Mouse (Mus musculus): ENCODE results near the gene Pvr. TPM values are rescaled to one million over a fixed set of nuclear protein-coding genes. Genes with fewer than 3 reads are reported as not detected.

The Pvr gene
- polyA plus RNA-seq, 1 experiment from 2014 or later, result 10.3 TPM

DNA sequence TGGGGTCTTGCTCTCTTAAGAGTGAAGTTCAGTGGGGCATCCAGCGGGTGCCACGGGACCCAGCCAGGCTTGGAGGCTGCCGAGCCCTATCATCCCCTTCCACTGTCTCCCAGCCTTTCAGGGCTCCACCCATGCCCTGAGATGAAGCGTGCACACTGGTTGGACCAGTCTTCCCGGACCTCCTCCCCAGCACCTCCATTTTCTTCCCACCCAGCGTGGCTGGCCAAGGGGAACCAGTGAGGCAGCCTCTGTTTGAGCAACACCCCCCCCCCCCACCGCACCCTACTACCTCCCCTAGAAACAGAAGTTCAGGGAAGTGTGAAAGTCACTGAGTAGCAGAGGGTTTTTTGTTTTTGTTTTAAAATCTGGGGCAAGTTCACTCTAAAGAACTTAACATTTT, 33.1 kb downstream of the Pvr start, which contains the start of gene Ceacam19:
Ceacam19 (minus strand) TSS at position 117 of the 400 bp plus-strand sequence.
- H3K36me3 ChIP-seq (ENCODE audit: control insufficient read depth, insufficient read depth), result no peaks in the 10 kb centered on the region
- 78% methylated on average over 7 of the region's 7 CpGs for WGBS
- H3K9me3 ChIP-seq (ENCODE audit: control insufficient read depth, low read length), result no peaks in the 10 kb centered on the region
- H3K4me1 ChIP-seq (replicated peaks; ENCODE audit: control insufficient read depth, insufficient read depth, low read length), result no peaks in the 10 kb centered on the region
- H3K27me3 ChIP-seq (replicated peaks; ENCODE audit: control insufficient read depth, insufficient read depth, low read length), result no peaks in the 10 kb centered on the region
- H3K4me3 ChIP-seq (replicated peaks; ENCODE audit: low read length), result no peak within 1 kb of the TSS
- no peak within 1 kb of the TSS for H3K27ac ChIP-seq (ENCODE audit: low read length)
- no peak within 1 kb of the TSS for H3K4me2 ChIP-seq (ENCODE audit: low read length)
- no peak for ATAC-seq
- H3K9ac ChIP-seq (replicated peaks; ENCODE audit: low read depth, low read length), result no peak within 1 kb of the TSS

DNA sequence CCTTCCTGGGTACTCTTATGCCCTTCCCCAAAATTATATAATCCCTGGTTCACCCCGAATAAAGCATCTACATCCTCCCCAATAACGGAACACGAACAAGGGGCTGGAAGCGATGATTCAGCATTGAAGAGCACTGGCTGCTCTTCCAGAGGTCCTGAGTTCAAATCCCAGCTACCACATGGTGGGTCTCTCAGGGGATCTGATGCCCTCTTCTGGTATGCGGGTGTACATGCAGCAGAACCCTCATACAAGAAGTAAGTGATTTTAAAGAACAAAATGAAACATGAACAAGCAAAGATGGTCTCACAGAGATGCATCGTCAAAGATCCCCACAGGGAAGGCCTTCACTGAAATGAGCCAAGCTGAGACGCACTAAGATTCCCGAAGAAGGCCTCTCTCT, 40.2 kb downstream of the Pvr start:
- Histone ChIP-seq H3K27me3 (replicated peaks; ENCODE audit: control insufficient read depth, insufficient read depth, low read length) (no peaks in the 10 kb centered on the region), H3K9ac (replicated peaks; ENCODE audit: low read depth, low read length) (no peak overlapping the region), H3K4me2 (ENCODE audit: low read length) (no peak overlapping the region), H3K27ac (ENCODE audit: low read length) (no peak overlapping the region), H3K9me3 (ENCODE audit: control insufficient read depth, low read length) (no peaks in the 10 kb centered on the region), H3K36me3 (ENCODE audit: control insufficient read depth, insufficient read depth) (no peaks in the 10 kb centered on the region), H3K4me1 (replicated peaks; ENCODE audit: control insufficient read depth, insufficient read depth, low read length) (no peaks in the 10 kb centered on the region), H3K4me3 (replicated peaks; ENCODE audit: low read length) (no peak overlapping the region)
- WGBS, result 85% methylated on average over 8 of the region's 8 CpGs
- ATAC-seq, result no peak

GRCm38 (mm10) chr7:19876781-19877425, 44.1 kb downstream of the Pvr start:
- H3K9ac ChIP-seq (replicated peaks; ENCODE audit: low read depth, low read length), result no peak overlapping the region
- ATAC-seq, result peak; percentile 23; the same call in 1 of the 2 replicates
- no peak overlapping the region for H3K4me3 ChIP-seq (replicated peaks; ENCODE audit: low read length)
- 62% methylated on average over 14 of the region's 14 CpGs for WGBS
- H3K4me2 ChIP-seq (ENCODE audit: low read length), result no peak overlapping the region
- H3K27me3 ChIP-seq (replicated peaks; ENCODE audit: control insufficient read depth, insufficient read depth, low read length), result no peaks in the 10 kb centered on the region
- no peaks in the 10 kb centered on the region for H3K9me3 ChIP-seq (ENCODE audit: control insufficient read depth, low read length)
- H3K36me3 ChIP-seq (ENCODE audit: control insufficient read depth, insufficient read depth), result no peaks in the 10 kb centered on the region
- H3K27ac ChIP-seq (ENCODE audit: low read length), result no peak overlapping the region
- no peaks in the 10 kb centered on the region for H3K4me1 ChIP-seq (replicated peaks; ENCODE audit: control insufficient read depth, insufficient read depth, low read length)

- Histone ChIP-seq H3K4me1 (replicated peaks; ENCODE audit: control insufficient read depth, insufficient read depth, low read length) (no peaks in the 10 kb centered on the region), H3K27me3 (replicated peaks; ENCODE audit: control insufficient read depth, insufficient read depth, low read length) (no peaks in the 10 kb centered on the region), H3K4me3 (replicated peaks; ENCODE audit: low read length) (no peak overlapping the region), H3K9ac (replicated peaks; ENCODE audit: low read depth, low read length) (no peak overlapping the region), H3K36me3 (ENCODE audit: control insufficient read depth, insufficient read depth) (no peaks in the 10 kb centered on the region), H3K9me3 (ENCODE audit: control insufficient read depth, low read length) (no peaks in the 10 kb centered on the region), H3K4me2 (ENCODE audit: low read length) (no peak overlapping the region), H3K27ac (ENCODE audit: low read length) (no peak overlapping the region)
- ATAC-seq, result peak; percentile 64
- WGBS, result 50% methylated on average over 13 of the region's 13 CpGs
Measured at GRCm38 (mm10) chr7:19875948-19876682, 44.8 kb downstream of the Pvr start.

- Histone ChIP-seq H3K27ac (ENCODE audit: low read length) (no peak overlapping the region), H3K4me2 (ENCODE audit: low read length) (no peak overlapping the region), H3K4me3 (replicated peaks; ENCODE audit: low read length) (no peak overlapping the region), H3K9ac (replicated peaks; ENCODE audit: low read depth, low read length) (no peak overlapping the region), H3K27me3 (replicated peaks; ENCODE audit: control insufficient read depth, insufficient read depth, low read length) (no peaks in the 10 kb centered on the region), H3K9me3 (ENCODE audit: control insufficient read depth, low read length) (no peaks in the 10 kb centered on the region), H3K4me1 (replicated peaks; ENCODE audit: control insufficient read depth, insufficient read depth, low read length) (no peaks in the 10 kb centered on the region), H3K36me3 (ENCODE audit: control insufficient read depth, insufficient read depth) (no peaks in the 10 kb centered on the region)
- no peak for ATAC-seq
- 40% methylated on average over 5 of the region's 5 CpGs for WGBS
Measured at GRCm38 (mm10) chr7:19871943-19872601, 48.9 kb downstream of the Pvr start.

DNA sequence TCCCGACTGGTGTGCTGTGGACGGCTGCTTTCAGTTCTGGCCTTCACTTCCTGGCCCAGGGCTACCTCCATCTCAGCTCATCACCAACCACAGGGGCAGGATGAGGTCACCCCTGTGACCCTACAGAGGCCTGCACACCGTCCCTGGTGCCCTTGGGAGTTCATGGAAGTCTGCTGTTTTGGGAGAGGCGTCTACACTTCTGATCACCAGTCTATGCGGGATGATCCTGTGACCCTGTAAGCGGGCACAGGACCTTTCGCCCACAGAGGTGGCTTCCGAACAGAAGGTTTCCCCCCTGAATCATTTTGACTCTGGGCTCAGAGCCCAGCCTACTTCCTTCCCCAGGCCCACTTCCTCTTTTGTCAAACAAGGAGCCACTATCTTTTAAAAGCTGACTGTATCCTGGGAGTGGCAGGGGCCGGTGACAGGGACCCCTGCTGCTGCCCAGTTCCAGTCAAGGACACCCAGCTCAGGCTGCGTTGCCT, 49.8 kb downstream of the Pvr start:
- Histone ChIP-seq H3K27ac (ENCODE audit: low read length) (no peak overlapping the region), H3K9me3 (ENCODE audit: control insufficient read depth, low read length) (no peaks in the 10 kb centered on the region), H3K4me3 (replicated peaks; ENCODE audit: low read length) (no peak overlapping the region), H3K36me3 (ENCODE audit: control insufficient read depth, insufficient read depth) (no peaks in the 10 kb centered on the region), H3K27me3 (replicated peaks; ENCODE audit: control insufficient read depth, insufficient read depth, low read length) (no peaks in the 10 kb centered on the region), H3K9ac (replicated peaks; ENCODE audit: low read depth, low read length) (no peak overlapping the region), H3K4me1 (replicated peaks; ENCODE audit: control insufficient read depth, insufficient read depth, low read length) (no peaks in the 10 kb centered on the region), H3K4me2 (ENCODE audit: low read length) (no peak overlapping the region)
- ATAC-seq, result no peak
- WGBS, result 71% methylated on average over 10 of the region's 10 CpGs

DNA sequence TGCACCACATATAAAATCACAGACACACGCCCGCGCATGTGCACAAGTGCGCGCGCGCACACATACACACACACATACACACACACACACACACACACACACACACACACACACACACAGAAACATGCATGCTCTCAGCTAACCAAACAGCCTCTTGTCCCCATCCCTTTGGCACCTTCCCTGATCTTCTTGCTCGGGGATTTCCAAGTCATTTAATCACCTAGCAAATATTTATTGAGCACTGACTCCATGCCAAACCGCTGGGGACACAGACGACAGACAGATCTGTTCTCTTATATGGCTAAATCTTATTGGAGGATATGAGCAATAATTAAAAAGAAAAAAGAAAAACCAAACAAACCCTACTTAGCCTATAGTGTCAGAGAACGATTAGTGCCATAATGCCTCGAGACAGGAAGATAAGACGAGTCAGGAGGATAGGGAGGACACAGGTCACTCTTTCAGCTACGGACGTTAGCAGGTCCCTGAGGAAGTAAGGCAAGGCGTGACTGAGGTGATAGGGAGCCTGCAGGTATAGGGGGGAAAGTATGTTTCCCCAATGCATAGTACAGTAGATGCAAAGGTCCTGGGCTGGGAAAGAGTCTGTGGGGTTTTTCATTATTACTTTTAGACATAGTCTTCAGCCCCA, 53.1 kb downstream of the Pvr start:
- ATAC-seq, result no peak
- WGBS, result 89% methylated on average over 16 of the region's 16 CpGs

DNA sequence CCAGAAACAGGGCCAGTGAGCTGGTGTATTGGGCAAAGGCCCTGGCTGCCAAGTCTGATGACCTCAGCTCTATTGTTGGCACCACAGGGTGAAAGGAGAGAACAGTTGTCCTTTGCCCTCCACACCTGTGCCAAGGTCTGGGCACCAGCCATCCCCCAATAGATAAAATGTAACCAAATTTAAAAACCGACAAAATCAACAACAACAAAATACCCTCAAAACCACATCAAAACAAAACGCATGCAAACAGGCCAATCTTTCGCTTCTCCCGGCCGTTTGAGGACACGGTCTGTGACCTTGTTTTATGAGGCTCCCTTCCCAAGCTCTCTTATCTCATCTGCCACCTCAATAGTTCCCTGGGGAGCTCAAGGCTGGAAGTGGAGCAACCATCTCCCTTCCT, 54.5 kb downstream of the Pvr start:
- no peak overlapping the region for H3K4me3 ChIP-seq (replicated peaks; ENCODE audit: low read length)
- ATAC-seq, result no peak
- 90% methylated on average over 6 of the region's 6 CpGs for WGBS

More for the DNA sequence above, 53.1 kb downstream of the Pvr start:
- Histone ChIP-seq H3K27ac (ENCODE audit: low read length) (no peak overlapping the region), H3K27me3 (replicated peaks; ENCODE audit: control insufficient read depth, insufficient read depth, low read length) (no peaks in the 10 kb centered on the region), H3K4me2 (ENCODE audit: low read length) (no peak overlapping the region), H3K36me3 (ENCODE audit: control insufficient read depth, insufficient read depth) (no peaks in the 10 kb centered on the region), H3K4me1 (replicated peaks; ENCODE audit: control insufficient read depth, insufficient read depth, low read length) (no peaks in the 10 kb centered on the region), H3K4me3 (replicated peaks; ENCODE audit: low read length) (no peak overlapping the region), H3K9me3 (ENCODE audit: control insufficient read depth, low read length) (no peaks in the 10 kb centered on the region), H3K9ac (replicated peaks; ENCODE audit: low read depth, low read length) (no peak overlapping the region)

More for the DNA sequence above, 54.5 kb downstream of the Pvr start:
- H3K27me3 ChIP-seq (replicated peaks; ENCODE audit: control insufficient read depth, insufficient read depth, low read length), result no peaks in the 10 kb centered on the region
- H3K4me2 ChIP-seq (ENCODE audit: low read length), result no peak overlapping the region
- H3K36me3 ChIP-seq (ENCODE audit: control insufficient read depth, insufficient read depth), result no peaks in the 10 kb centered on the region
- no peak overlapping the region for H3K9ac ChIP-seq (replicated peaks; ENCODE audit: low read depth, low read length)
- no peak overlapping the region for H3K27ac ChIP-seq (ENCODE audit: low read length)
- no peaks in the 10 kb centered on the region for H3K4me1 ChIP-seq (replicated peaks; ENCODE audit: control insufficient read depth, insufficient read depth, low read length)
- H3K9me3 ChIP-seq (ENCODE audit: control insufficient read depth, low read length), result no peaks in the 10 kb centered on the region
